Mouse (Mus musculus) hindbrain, embryonic 16.5 days (tissue): ENCODE data around the gene Hist2h2be. TPM values are rescaled to one million over a fixed set of nuclear protein-coding genes. Genes with fewer than 3 reads are reported as not detected.
"Not testable (repeated sequence)": the region's sequence is repeated elsewhere in the genome, so short reads cannot be mapped to it uniquely, and the experiment has no call there.

Source experiments
- ATAC-seq: fragments of 200-750 bp; cut with Nextera tagmentation; 2 replicates; pipeline ENCODE4 v1.8.0; 2017; ENCODE audit warnings: moderate TSS enrichment, moderate library complexity
- H3K27ac ChIP-seq: fragments of 300-500 bp; sonication (generic); 2 replicates; pipeline ENCODE4 v1.5.1; 2014; ENCODE audit warnings: low read depth, mild to moderate bottlenecking, control low read depth, low read length, moderate library complexity
- H3K27me3 ChIP-seq: fragments of 300-500 bp; sonication (generic); replicated peaks from 2 replicates; pipeline ENCODE4 v1.6.1; 2014; ENCODE audit warnings: low read length; ENCODE audit not compliant: control insufficient read depth, insufficient read depth
- H3K36me3 ChIP-seq: fragments of 300-500 bp; sonication (generic); 2 replicates; pipeline ENCODE4 v1.6.1; 2014; ENCODE audit warnings: mild to moderate bottlenecking, low read length, moderate library complexity, mixed read lengths; ENCODE audit not compliant: control insufficient read depth, insufficient read depth
- H3K4me1 ChIP-seq: fragments of 300-500 bp; sonication (generic); 2 replicates; pipeline ENCODE4 v1.6.1; 2014; ENCODE audit warnings: low read depth, low read length; ENCODE audit not compliant: control insufficient read depth, insufficient read depth
- H3K4me2 ChIP-seq: fragments of 300-500 bp; sonication (generic); 2 replicates; pipeline ENCODE4 v1.6.1; 2014; ENCODE audit warnings: mild to moderate bottlenecking, low read length, control low read depth, moderate library complexity
- H3K4me3 ChIP-seq: fragments of 300-500 bp; sonication (generic); 2 replicates; pipeline ENCODE4 v1.5.1; 2014; ENCODE audit warnings: mild to moderate bottlenecking, low read length, control low read depth, moderate library complexity
- H3K9ac ChIP-seq: fragments of 300-500 bp; sonication (generic); 2 replicates; pipeline ENCODE4 v1.6.1; 2014; ENCODE audit warnings: low read depth, mild to moderate bottlenecking, control low read depth, low read length, moderate library complexity
- H3K9me3 ChIP-seq: fragments of 300-500 bp; sonication (generic); 2 replicates; pipeline ENCODE4 v1.6.1; 2014; ENCODE audit warnings: mild to moderate bottlenecking, low read length, moderate library complexity; ENCODE audit not compliant: control insufficient read depth
- WGBS: fragments of 180-500 bp; shearing (Covaris S2); extraction: QIAGEN DNeasy Blood & Tissue Kit; methylation state at CpG from one replicate; pipeline ENCODE4 v1.1.7; 2014; 5-methylcytosine and 5-hydroxymethylcytosine counted together
- polyA plus RNA-seq: library from polyadenylated mRNA; unstranded; fragments of >200 nt; fragmentation: Nextera tagmentation; extraction: Ambion mirVana; gene quantifications from 2 replicates; pipeline ENCODE4 v1.2.1, GENCODE M21; 2015

Hist2h2be gene
- polyA plus RNA-seq, 1 experiment from 2014 or later = 4.9 TPM

DNA sequence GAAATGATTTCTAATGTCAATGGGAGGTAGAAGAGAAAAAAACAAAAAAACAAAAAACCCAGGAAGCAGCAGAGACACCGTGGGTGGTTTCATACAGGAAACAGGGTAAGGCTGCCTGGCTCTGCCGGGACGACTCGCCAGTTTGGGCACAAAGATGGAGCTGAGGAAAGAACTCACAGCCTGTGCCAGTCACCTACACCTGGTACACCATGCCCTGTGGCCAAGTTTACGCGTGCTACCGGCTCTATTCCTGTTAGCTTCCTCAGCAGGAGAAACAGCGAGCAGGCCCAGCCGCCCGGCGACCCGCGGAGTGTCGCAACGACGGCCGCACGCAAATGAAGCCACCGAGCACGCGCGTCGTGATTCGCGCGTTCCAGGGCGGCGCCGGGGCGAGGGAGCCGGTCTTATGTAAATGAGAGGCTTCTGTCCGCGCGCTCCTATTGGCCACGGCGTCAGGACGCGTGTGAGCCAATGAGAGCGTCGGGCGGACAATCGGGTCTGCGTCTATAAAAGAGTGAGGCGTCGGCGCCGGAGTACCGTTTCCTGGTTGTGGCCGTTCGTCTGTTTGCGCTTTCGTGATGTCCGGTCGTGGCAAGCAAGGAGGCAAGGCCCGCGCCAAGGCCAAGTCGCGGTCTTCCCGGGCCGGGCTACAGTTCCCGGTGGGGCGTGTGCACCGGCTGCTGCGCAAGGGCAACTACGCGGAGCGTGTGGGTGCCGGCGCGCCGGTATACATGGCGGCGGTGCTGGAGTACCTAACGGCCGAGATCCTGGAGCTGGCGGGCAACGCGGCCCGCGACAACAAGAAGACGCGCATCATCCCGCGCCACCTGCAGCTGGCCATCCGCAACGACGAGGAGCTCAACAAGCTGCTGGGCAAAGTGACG is 24.3 kb downstream of the Hist2h2be start, which contains the start of gene Hist2h2aa1:
TSS of gene Hist2h2aa1 (plus strand) at position 495 of the 884 bp plus-strand sequence.
- WGBS = 0% methylated on average over 18 of the region's 88 CpGs
- not testable (repeated sequence) for H3K9me3 ChIP-seq, H3K36me3 ChIP-seq, H3K27me3 ChIP-seq
- peak within 1 kb of the TSS; percentile 96 for H3K27ac ChIP-seq
- H3K4me1 ChIP-seq = peaks cover 14% of the 10 kb centered on the region
- H3K9ac ChIP-seq = peak within 1 kb of the TSS; percentile 79
- peak within 1 kb of the TSS; percentile 54 for H3K4me3 ChIP-seq
- ATAC-seq = peak; percentile 93
- peak within 1 kb of the TSS; percentile 67 for H3K4me2 ChIP-seq

DNA sequence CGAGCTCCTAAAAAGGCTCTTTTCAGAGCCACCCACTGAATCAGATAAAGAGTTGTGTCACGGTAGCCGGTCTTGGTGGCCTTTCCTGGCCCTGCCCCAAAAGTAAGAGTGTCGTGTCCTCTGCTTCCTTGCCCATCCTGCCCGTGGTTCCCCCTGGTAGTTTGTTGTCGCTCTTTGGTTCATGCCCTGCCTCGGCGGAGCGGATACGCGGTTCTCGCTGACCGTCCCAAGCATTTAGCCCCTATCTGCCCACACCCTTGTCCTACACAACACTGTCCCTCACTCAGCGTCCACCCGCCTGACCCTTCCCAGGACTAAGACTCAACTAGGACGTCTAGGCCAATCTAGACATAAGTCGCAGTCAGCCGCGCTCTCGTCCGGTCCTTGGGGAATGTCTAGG is 25.1 kb downstream of the Hist2h2be start:
- not testable (repeated sequence) for ATAC-seq, H3K9me3 ChIP-seq, H3K27ac ChIP-seq, H3K27me3 ChIP-seq, H3K9ac ChIP-seq, H3K36me3 ChIP-seq
- WGBS = 0% methylated on average over 5 of the region's 21 CpGs
- peaks cover 11% of the 10 kb centered on the region for H3K4me1 ChIP-seq
- peak overlapping the region; percentile 42 for H3K4me2 ChIP-seq
- H3K4me3 ChIP-seq = peak overlapping the region; percentile 32

GRCm38 (mm10) chr3:96246427-96246856 is 25.5 kb downstream of the Hist2h2be start, which contains the start of gene Hist2h3c1:
Hist2h3c1 (plus strand) TSS chr3:96246685.
- not testable (repeated sequence) for H3K9me3 ChIP-seq, H3K27me3 ChIP-seq, H3K36me3 ChIP-seq, H3K27ac ChIP-seq
- H3K4me2 ChIP-seq = peak within 1 kb of the TSS; percentile 49
- peak; percentile 92 for ATAC-seq
- H3K4me3 ChIP-seq = peak within 1 kb of the TSS; percentile 32
- H3K4me1 ChIP-seq = peaks cover 11% of the 10 kb centered on the region
- H3K9ac ChIP-seq = peak within 1 kb of the TSS; percentile 27; the same call in 1 of the 2 replicates
- WGBS = 0% methylated on average over 4 of the region's 47 CpGs

GRCm38 (mm10) chr3:96247356-96248140 is 26.6 kb downstream of the Hist2h2be start:
- Histone ChIP-seq H3K4me3 (peak overlapping the region; percentile 27), H3K27me3 (no peaks in the 10 kb centered on the region), H3K9me3 (no peaks in the 10 kb centered on the region), H3K4me2 (peak overlapping the region; percentile 49), H3K9ac (0 out of 2 replicates have a peak overlapping the region, but pooled peaks have one; percentile 27), H3K4me1 (peaks cover 11% of the 10 kb centered on the region), H3K27ac (no peak overlapping the region), H3K36me3 (no peaks in the 10 kb centered on the region)
- ATAC-seq = no peak
- WGBS = 7% methylated on average over 11 of the region's 11 CpGs

GRCm38 (mm10) chr3:96248141-96249033 is 27.5 kb downstream of the Hist2h2be start:
- Histone ChIP-seq H3K27me3 (no peaks in the 10 kb centered on the region), H3K27ac (no peak overlapping the region), H3K4me2 (peak overlapping the region; percentile 49), H3K36me3 (no peaks in the 10 kb centered on the region), H3K4me1 (peaks cover 11% of the 10 kb centered on the region), H3K9me3 (no peaks in the 10 kb centered on the region), H3K9ac (no peak overlapping the region), H3K4me3 (no peak overlapping the region; the same call in 1 of the 2 replicates)
- no peak for ATAC-seq
- 55% methylated on average over 6 of the region's 6 CpGs for WGBS

- no peak for ATAC-seq
- no peaks in the 10 kb centered on the region for H3K27me3 ChIP-seq
- no peak overlapping the region for H3K9ac ChIP-seq
- H3K4me3 ChIP-seq = no peak overlapping the region
- no peaks in the 10 kb centered on the region for H3K36me3 ChIP-seq
- no peaks in the 10 kb centered on the region for H3K9me3 ChIP-seq
- no peak overlapping the region for H3K4me2 ChIP-seq
- peaks cover 11% of the 10 kb centered on the region for H3K4me1 ChIP-seq
- H3K27ac ChIP-seq = no peak overlapping the region
- 66% methylated on average over 4 of the region's 4 CpGs for WGBS
These were observed 28.1 kb downstream of the Hist2h2be start for GRCm38 (mm10) chr3:96249034-96249345.

DNA sequence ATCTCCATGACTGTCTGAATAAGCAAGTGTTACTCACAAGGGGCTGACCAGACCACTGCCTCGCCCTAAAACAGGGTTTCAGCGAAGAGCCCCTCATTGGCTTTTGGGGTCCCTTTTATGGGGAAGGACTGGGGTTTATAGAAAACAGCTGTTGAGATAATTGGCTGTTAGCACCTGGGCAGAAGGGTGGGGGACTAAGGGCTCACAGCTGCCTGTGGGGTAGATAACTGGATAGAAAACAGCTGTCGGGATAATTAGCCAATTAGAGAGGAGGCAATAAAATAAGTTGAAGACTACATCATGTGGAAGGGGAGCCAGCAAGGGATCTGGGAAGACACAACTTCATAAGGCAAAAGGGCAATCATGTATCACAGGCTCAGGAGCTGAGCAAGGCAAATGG is 30.0 kb downstream of the Hist2h2be start:
- no peaks in the 10 kb centered on the region for H3K27me3 ChIP-seq
- H3K4me2 ChIP-seq = no peak overlapping the region
- H3K4me3 ChIP-seq = no peak overlapping the region
- WGBS = 83% methylated on average over 3 of the region's 3 CpGs
- H3K9ac ChIP-seq = no peak overlapping the region
- no peaks in the 10 kb centered on the region for H3K36me3 ChIP-seq
- H3K4me1 ChIP-seq = peaks cover 4% of the 10 kb centered on the region
- no peaks in the 10 kb centered on the region for H3K9me3 ChIP-seq
- no peak for ATAC-seq
- H3K27ac ChIP-seq = no peak overlapping the region

GRCm38 (mm10) chr3:96251787-96252186 is 30.9 kb downstream of the Hist2h2be start:
- no peak overlapping the region for H3K4me3 ChIP-seq
- no peak for ATAC-seq
- H3K36me3 ChIP-seq = no peaks in the 10 kb centered on the region
- 94% methylated on average over 3 of the region's 3 CpGs for WGBS
- H3K4me1 ChIP-seq = peaks cover 4% of the 10 kb centered on the region
- H3K27me3 ChIP-seq = no peaks in the 10 kb centered on the region
- no peak overlapping the region for H3K4me2 ChIP-seq
- H3K27ac ChIP-seq = no peak overlapping the region
- no peaks in the 10 kb centered on the region for H3K9me3 ChIP-seq
- no peak overlapping the region for H3K9ac ChIP-seq
